Mouse (Mus musculus) lung, embryonic 16.5 days (tissue): ENCODE results near the gene Otud7b. TPM values are rescaled to one million over a fixed set of nuclear protein-coding genes. Genes with fewer than 3 reads are reported as not detected.

Experiments used
- ATAC-seq: fragments of 200-750 bp; cut with Nextera tagmentation; 2 replicates; pipeline ENCODE4 v1.8.0; 2017; ENCODE audit warnings: low read depth, mild to moderate bottlenecking, moderate library complexity
- H3K27ac ChIP-seq: fragments of 300-500 bp; sonication (generic); 2 replicates; pipeline ENCODE4 v1.5.1; 2014; ENCODE audit warnings: mild to moderate bottlenecking, control low read depth, low read length
- H3K27me3 ChIP-seq: fragments of 300-500 bp; sonication (generic); 2 replicates; pipeline ENCODE4 v1.6.1; 2014; ENCODE audit warnings: low read depth, low read length, mixed read lengths; ENCODE audit not compliant: control insufficient read depth, insufficient read depth
- H3K36me3 ChIP-seq: fragments of 300-500 bp; sonication (generic); 2 replicates; pipeline ENCODE4 v1.6.1; 2014; ENCODE audit warnings: low read length; ENCODE audit not compliant: control insufficient read depth, insufficient read depth
- H3K4me1 ChIP-seq: fragments of 300-500 bp; sonication (generic); replicated peaks from 2 replicates; pipeline ENCODE4 v1.6.1; 2014; ENCODE audit warnings: low read length, mixed read lengths; ENCODE audit not compliant: control insufficient read depth, insufficient read depth
- H3K4me2 ChIP-seq: fragments of 300-500 bp; sonication (generic); 2 replicates; pipeline ENCODE4 v1.6.1; 2014; ENCODE audit warnings: low read depth, low read length, control low read depth
- H3K4me3 ChIP-seq: fragments of 300-500 bp; sonication (generic); 2 replicates; pipeline ENCODE4 v1.5.1; 2014; ENCODE audit warnings: mild to moderate bottlenecking, low read length, control low read depth
- H3K9ac ChIP-seq: fragments of 300-500 bp; sonication (generic); 2 replicates; pipeline ENCODE4 v1.6.1; 2014; ENCODE audit warnings: low read length, control low read depth
- H3K9me3 ChIP-seq: fragments of 300-500 bp; sonication (generic); 2 replicates; pipeline ENCODE4 v1.6.1; 2016; ENCODE audit warnings: low read length; ENCODE audit not compliant: control insufficient read depth
- whole genome bisulfite sequencing: fragments of 180-500 bp; shearing (Covaris S2); extraction: QIAGEN DNeasy Blood & Tissue Kit; methylation state at CpG from one replicate; pipeline ENCODE4 v1.1.7; 2014; 5-methylcytosine and 5-hydroxymethylcytosine counted together
- polyA plus RNA-seq: library from polyadenylated mRNA; unstranded; fragments of >200 nt; fragmentation: Nextera tagmentation; extraction: Ambion mirVana; gene quantifications from 2 replicates; pipeline ENCODE4 v1.2.1, GENCODE M21; 2015

Otud7b gene
- polyA plus RNA-seq, 1 experiment from 2014 or later: 18.8 TPM

- H3K27ac ChIP-seq: no peak overlapping the region
- H3K36me3 ChIP-seq: no peaks in the 10 kb centered on the region
- no peak overlapping the region for H3K4me3 ChIP-seq
- no peaks in the 10 kb centered on the region for H3K27me3 ChIP-seq
- no peak for ATAC-seq
- 0 out of 2 replicates have a peak, but pooled peaks cover 3% of the 10 kb centered on the region for H3K9me3 ChIP-seq
- WGBS: 75% methylated on average over 4 of the region's 4 CpGs
- no peak overlapping the region for H3K9ac ChIP-seq
- no peak overlapping the region for H3K4me2 ChIP-seq
- no peaks in the 10 kb centered on the region for H3K4me1 ChIP-seq
Measured at GRCm38 (mm10) chr3:96081650-96082049, 22.7 kb upstream of the Otud7b start.

- WGBS: 65% methylated on average over 2 of the region's 2 CpGs
- no peak overlapping the region for H3K27ac ChIP-seq
- H3K27me3 ChIP-seq: no peaks in the 10 kb centered on the region
- H3K4me1 ChIP-seq: no peaks in the 10 kb centered on the region
- no peaks in the 10 kb centered on the region for H3K36me3 ChIP-seq
- H3K4me3 ChIP-seq: no peak overlapping the region
- ATAC-seq: no peak
- H3K4me2 ChIP-seq: no peak overlapping the region
- no peak overlapping the region for H3K9ac ChIP-seq
- 0 out of 2 replicates have a peak, but pooled peaks cover 3% of the 10 kb centered on the region for H3K9me3 ChIP-seq
Measured at GRCm38 (mm10) chr3:96082100-96082499, 22.2 kb upstream of the Otud7b start.

- Histone ChIP-seq H3K4me2 (no peak overlapping the region), H3K9ac (no peak overlapping the region), H3K27ac (no peak overlapping the region), H3K36me3 (no peaks in the 10 kb centered on the region), H3K4me1 (no peaks in the 10 kb centered on the region), H3K9me3 (0 out of 2 replicates have a peak, but pooled peaks cover 3% of the 10 kb centered on the region), H3K27me3 (no peaks in the 10 kb centered on the region), H3K4me3 (no peak overlapping the region)
- WGBS: 72% methylated on average over 15 of the region's 15 CpGs
- ATAC-seq: no peak
Measured at GRCm38 (mm10) chr3:96082714-96083508, 21.4 kb upstream of the Otud7b start.

- no peaks in the 10 kb centered on the region for H3K27me3 ChIP-seq
- no peaks in the 10 kb centered on the region for H3K4me1 ChIP-seq
- H3K9me3 ChIP-seq: 0 out of 2 replicates have a peak, but pooled peaks cover 3% of the 10 kb centered on the region
- H3K9ac ChIP-seq: no peak overlapping the region
- 76% methylated on average over 10 of the region's 10 CpGs for WGBS
- no peaks in the 10 kb centered on the region for H3K36me3 ChIP-seq
- no peak overlapping the region for H3K4me3 ChIP-seq
- H3K4me2 ChIP-seq: no peak overlapping the region
- H3K27ac ChIP-seq: no peak overlapping the region
- no peak for ATAC-seq
Measured at GRCm38 (mm10) chr3:96084146-96084755, 20.1 kb upstream of the Otud7b start.

- Histone ChIP-seq H3K36me3 (no peaks in the 10 kb centered on the region), H3K4me3 (no peak overlapping the region), H3K4me2 (no peak overlapping the region), H3K27ac (no peak overlapping the region), H3K9ac (no peak overlapping the region), H3K27me3 (no peaks in the 10 kb centered on the region), H3K9me3 (0 out of 2 replicates have a peak, but pooled peaks cover 3% of the 10 kb centered on the region), H3K4me1 (no peaks in the 10 kb centered on the region)
- WGBS: 51% methylated on average over 2 of the region's 2 CpGs
- no peak for ATAC-seq
Measured at GRCm38 (mm10) chr3:96087219-96087618, 17.1 kb upstream of the Otud7b start.

- Histone ChIP-seq H3K27ac (no peak overlapping the region), H3K9me3 (0 out of 2 replicates have a peak, but pooled peaks cover 3% of the 10 kb centered on the region), H3K4me3 (no peak overlapping the region), H3K9ac (no peak overlapping the region), H3K4me1 (no peaks in the 10 kb centered on the region), H3K27me3 (no peaks in the 10 kb centered on the region), H3K4me2 (no peak overlapping the region), H3K36me3 (no peaks in the 10 kb centered on the region)
- no peak for ATAC-seq
- 75% methylated on average over 4 of the region's 4 CpGs for WGBS
Measured at GRCm38 (mm10) chr3:96087801-96088200, 16.5 kb upstream of the Otud7b start.

- Histone ChIP-seq H3K27me3 (no peaks in the 10 kb centered on the region), H3K9me3 (no peaks in the 10 kb centered on the region), H3K36me3 (no peaks in the 10 kb centered on the region), H3K27ac (no peak overlapping the region), H3K9ac (no peak overlapping the region), H3K4me2 (no peak overlapping the region), H3K4me1 (0 out of 2 replicates have a peak, but pooled peaks cover 2% of the 10 kb centered on the region), H3K4me3 (no peak overlapping the region)
- whole genome bisulfite sequencing: 47% methylated on average over 2 of the region's 2 CpGs
- no peak for ATAC-seq
Measured at GRCm38 (mm10) chr3:96089882-96090489, 14.3 kb upstream of the Otud7b start.

GRCm38 (mm10) chr3:96091146-96091545 is 13.2 kb upstream of the Otud7b start:
- no peak overlapping the region for H3K4me3 ChIP-seq
- 0 out of 2 replicates have a peak, but pooled peaks cover 2% of the 10 kb centered on the region for H3K4me1 ChIP-seq
- no peak overlapping the region for H3K4me2 ChIP-seq
- no peaks in the 10 kb centered on the region for H3K9me3 ChIP-seq
- no peak for ATAC-seq
- no peaks in the 10 kb centered on the region for H3K36me3 ChIP-seq
- WGBS: 56% methylated on average over 2 of the region's 2 CpGs
- no peak overlapping the region for H3K27ac ChIP-seq
- no peak overlapping the region for H3K9ac ChIP-seq
- H3K27me3 ChIP-seq: no peaks in the 10 kb centered on the region

GRCm38 (mm10) chr3:96091966-96092365 is 12.4 kb upstream of the Otud7b start:
- Histone ChIP-seq H3K9ac (no peak overlapping the region), H3K4me2 (no peak overlapping the region), H3K27me3 (no peaks in the 10 kb centered on the region), H3K9me3 (no peaks in the 10 kb centered on the region), H3K4me3 (no peak overlapping the region), H3K4me1 (0 out of 2 replicates have a peak, but pooled peaks cover 2% of the 10 kb centered on the region), H3K27ac (no peak overlapping the region), H3K36me3 (no peaks in the 10 kb centered on the region)
- WGBS: 59% methylated on average over 6 of the region's 6 CpGs
- no peak for ATAC-seq
